Mouse (Mus musculus) heart, postnatal 0 days (tissue): Measurements from ENCODE around the gene Npas3. TPM values are rescaled to one million over a fixed set of nuclear protein-coding genes. Genes with fewer than 3 reads are reported as not detected.

Experiments
- ATAC-seq: fragments of 200-750 bp; cut with Nextera tagmentation; 2 replicates; pipeline ENCODE4 v1.8.0; 2017; ENCODE audit warnings: low read depth, moderate number of reproducible peaks, moderate library complexity; ENCODE audit not compliant: insufficient read depth
- DNase-seq: peaks from one replicate; pipeline ENCODE4 v3.0.0-alpha.2; 2016; ENCODE audit warnings: low spot score
- H3K27ac ChIP-seq: fragments of 300-500 bp; sonication (generic); 2 replicates; pipeline ENCODE4 v1.5.1; 2014; ENCODE audit warnings: low read depth, mild to moderate bottlenecking
- H3K27me3 ChIP-seq: fragments of 300-500 bp; sonication (generic); 2 replicates; pipeline ENCODE4 v1.6.1; 2014; ENCODE audit warnings: low read length, mixed read lengths; ENCODE audit not compliant: control insufficient read depth, insufficient read depth
- H3K36me3 ChIP-seq: fragments of 300-500 bp; sonication (generic); replicated peaks from 2 replicates; pipeline ENCODE4 v1.6.1; 2014; ENCODE audit warnings: low read length, mixed read lengths; ENCODE audit not compliant: control insufficient read depth, insufficient read depth
- H3K4me1 ChIP-seq: fragments of 300-500 bp; sonication (generic); 2 replicates; pipeline ENCODE4 v1.6.1; 2014; ENCODE audit warnings: antibody characterized with exemption; ENCODE audit not compliant: control insufficient read depth, insufficient read depth
- H3K4me2 ChIP-seq: fragments of 300-500 bp; sonication (generic); 2 replicates; pipeline ENCODE4 v1.6.1; 2014; ENCODE audit warnings: low read depth, mild to moderate bottlenecking, low read length, moderate library complexity
- H3K4me3 ChIP-seq: fragments of 300-500 bp; sonication (generic); 2 replicates; pipeline ENCODE4 v1.5.1; 2014; ENCODE audit warnings: low read depth, low read length
- H3K9ac ChIP-seq: fragments of 300-500 bp; sonication (generic); replicated peaks from 2 replicates; pipeline ENCODE4 v1.6.1; 2014; ENCODE audit warnings: low read depth, low read length, mixed read lengths
- H3K9me3 ChIP-seq: fragments of 300-500 bp; sonication (generic); replicated peaks from 2 replicates; pipeline ENCODE4 v1.6.1; 2016; ENCODE audit warnings: low read length; ENCODE audit not compliant: control insufficient read depth
- CTCF ChIP-seq: IDR thresholded peaks from 2 replicates; pipeline ENCODE4 v1.5.1; 2016; ENCODE audit warnings: antibody characterized with exemption, control low read depth, low read depth
- EP300 ChIP-seq: IDR thresholded peaks from 2 replicates; pipeline ENCODE4 v1.6.1; 2016; ENCODE audit warnings: antibody characterized with exemption, low read depth
- WGBS: fragments of 180-500 bp; shearing (Covaris S2); extraction: QIAGEN DNeasy Blood & Tissue Kit; methylation state at CpG from one replicate; pipeline ENCODE4 v1.1.7; 2014; 5-methylcytosine and 5-hydroxymethylcytosine counted together
- polyA plus RNA-seq: library from polyadenylated mRNA; unstranded; fragments of >200 nt; fragmentation: Nextera tagmentation; extraction: Ambion mirVana; gene quantifications from 2 replicates; pipeline ENCODE4 v1.2.1, GENCODE M21; 2015
- total RNA-seq: library from RNA; depleted of rRNA; stranded (reverse); fragments of >200 nt; gene quantifications from 2 replicates; pipeline ENCODE4 v1.2.3, GENCODE M21; 2014; ENCODE audit warnings: low replicate concordance

Npas3 gene
- total and polyA plus RNA-seq, 2 experiments from 2014 or later: 0.50 to 0.61 TPM

DNA sequence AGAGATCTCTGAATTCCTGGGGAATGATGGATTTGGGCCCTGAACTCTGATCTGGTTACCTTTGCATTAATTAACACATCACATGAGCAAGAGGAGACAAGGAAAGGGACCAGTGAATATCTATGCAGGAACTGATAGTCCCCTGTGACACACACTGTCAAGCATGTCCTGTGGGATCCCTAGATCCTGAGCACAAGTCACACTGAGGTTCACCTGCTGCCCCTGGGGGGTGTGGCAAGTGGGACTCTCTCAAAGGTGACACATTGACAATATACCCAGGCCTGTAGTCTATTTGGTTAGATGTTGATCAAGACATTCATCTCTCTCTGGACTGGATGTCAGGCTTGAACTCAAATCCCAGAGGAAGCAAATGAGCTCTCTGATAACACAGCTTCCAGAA, 576.8 kb downstream of the Npas3 start:
- no peaks in the 10 kb centered on the region for H3K27me3 ChIP-seq
- no peaks in the 10 kb centered on the region for H3K9me3 ChIP-seq
- H3K4me1 ChIP-seq: no peaks in the 10 kb centered on the region
- no peak overlapping the region for H3K9ac ChIP-seq
- no peak overlapping the region for H3K4me2 ChIP-seq
- DNase-seq (no peak), ATAC-seq (no peak)
- H3K36me3 ChIP-seq: no peaks in the 10 kb centered on the region
- H3K27ac ChIP-seq: no peak overlapping the region
- no peak for TF ChIP-seq CTCF
- no peak for TF ChIP-seq EP300
- H3K4me3 ChIP-seq: no peak overlapping the region

DNA sequence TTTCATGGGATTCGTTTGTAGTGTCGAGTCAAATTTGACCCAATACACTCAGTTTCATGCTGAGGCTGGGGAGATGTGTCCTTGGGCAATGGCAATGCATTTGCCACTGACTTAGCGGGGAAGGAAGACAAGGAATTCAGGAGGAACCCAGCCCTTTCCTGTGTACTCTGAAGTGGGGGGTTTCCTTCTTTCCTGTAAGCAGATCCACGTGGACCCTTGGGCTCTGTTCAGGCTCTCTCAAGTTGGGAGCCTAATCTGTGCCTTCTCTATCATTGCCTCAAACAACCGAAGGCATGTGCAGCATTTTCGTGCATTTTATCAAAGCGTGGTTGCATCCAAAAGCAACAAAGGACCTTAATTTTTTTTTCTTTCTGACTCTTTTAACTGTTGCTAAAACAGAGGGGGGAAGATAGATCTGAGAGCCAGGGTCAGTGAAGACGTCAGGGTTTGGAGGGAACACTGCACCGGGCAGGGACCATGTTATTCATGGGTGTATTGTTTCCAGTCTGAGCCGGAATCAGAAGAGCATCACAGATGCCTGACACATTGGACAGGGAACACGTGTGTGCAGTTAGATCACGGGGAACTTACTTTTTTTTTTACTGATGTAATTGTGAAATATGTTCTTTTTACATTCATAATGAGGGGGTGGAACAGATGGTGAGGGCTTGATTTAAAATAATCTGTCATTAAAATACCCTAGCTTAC, 577.6 kb downstream of the Npas3 start:
- H3K36me3 ChIP-seq: no peaks in the 10 kb centered on the region
- H3K4me1 ChIP-seq: no peaks in the 10 kb centered on the region
- no peak overlapping the region for H3K4me3 ChIP-seq
- WGBS: 47% methylated on average over 12 of the region's 12 CpGs
- DNase-seq (peak; percentile 52), ATAC-seq (peak; percentile 83)
- H3K9ac ChIP-seq: no peak overlapping the region
- no peak for TF ChIP-seq CTCF
- TF ChIP-seq EP300: no peak
- no peaks in the 10 kb centered on the region for H3K9me3 ChIP-seq
- no peak overlapping the region for H3K4me2 ChIP-seq
- 0 out of 2 replicates have a peak overlapping the region, but pooled peaks have one; percentile 32 for H3K27ac ChIP-seq
- H3K27me3 ChIP-seq: no peaks in the 10 kb centered on the region

DNA sequence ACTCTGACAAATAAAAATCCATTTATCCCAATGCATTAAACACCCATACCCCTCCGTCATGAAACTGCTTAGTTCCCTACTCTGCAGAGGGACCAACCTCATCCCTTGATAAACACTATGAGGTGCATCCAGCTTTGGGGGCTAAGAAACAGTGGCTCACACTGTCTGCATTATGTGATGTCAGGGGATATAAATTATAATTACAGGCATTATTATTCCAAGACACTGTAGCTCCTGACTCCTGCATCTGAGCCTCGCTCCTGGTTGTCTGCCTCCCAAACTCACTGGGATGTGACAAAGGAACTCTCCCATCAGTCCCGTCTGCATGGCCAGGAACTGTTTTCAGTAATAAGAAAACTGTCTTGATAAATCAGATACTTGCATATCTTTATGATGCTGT, 578.3 kb downstream of the Npas3 start:
- Histone ChIP-seq H3K4me3 (no peak overlapping the region), H3K27me3 (no peaks in the 10 kb centered on the region), H3K4me1 (no peaks in the 10 kb centered on the region), H3K36me3 (no peaks in the 10 kb centered on the region), H3K9ac (no peak overlapping the region), H3K27ac (no peak overlapping the region), H3K4me2 (no peak overlapping the region), H3K9me3 (no peaks in the 10 kb centered on the region)
- ATAC-seq (no peak), DNase-seq (no peak)
- 71% methylated on average over 3 of the region's 3 CpGs for WGBS
- TF ChIP-seq EP300 (no peak), CTCF (no peak)

DNA sequence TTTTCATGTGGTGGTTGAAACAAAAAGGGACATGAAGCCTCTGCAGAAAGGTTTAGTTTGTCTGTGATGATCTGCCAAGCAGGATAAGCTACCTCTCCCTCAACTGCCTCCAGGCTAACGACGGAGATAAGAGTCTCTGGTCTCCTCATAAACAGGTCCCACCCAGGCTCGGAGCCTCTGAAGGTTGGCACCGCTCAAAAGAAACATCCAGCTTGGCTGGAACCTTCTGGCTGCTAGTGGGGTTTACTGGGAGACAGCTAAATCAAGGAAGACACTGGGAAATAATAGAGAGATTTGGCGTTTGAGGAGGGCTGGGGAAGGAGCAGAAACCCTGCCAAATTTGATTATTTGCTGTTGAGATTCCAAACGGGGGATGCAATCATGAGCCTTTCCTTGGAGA, 584.1 kb downstream of the Npas3 start:
- H3K27me3 ChIP-seq: no peaks in the 10 kb centered on the region
- no peak overlapping the region for H3K9ac ChIP-seq
- H3K9me3 ChIP-seq: no peaks in the 10 kb centered on the region
- 39% methylated on average over 6 of the region's 6 CpGs for WGBS
- TF ChIP-seq EP300: no peak
- TF ChIP-seq CTCF: no peak
- no peak overlapping the region for H3K27ac ChIP-seq
- ATAC-seq (no peak), DNase-seq (no peak)
- no peak overlapping the region for H3K4me2 ChIP-seq
- no peaks in the 10 kb centered on the region for H3K36me3 ChIP-seq
- no peaks in the 10 kb centered on the region for H3K4me1 ChIP-seq
- H3K4me3 ChIP-seq: no peak overlapping the region

DNA sequence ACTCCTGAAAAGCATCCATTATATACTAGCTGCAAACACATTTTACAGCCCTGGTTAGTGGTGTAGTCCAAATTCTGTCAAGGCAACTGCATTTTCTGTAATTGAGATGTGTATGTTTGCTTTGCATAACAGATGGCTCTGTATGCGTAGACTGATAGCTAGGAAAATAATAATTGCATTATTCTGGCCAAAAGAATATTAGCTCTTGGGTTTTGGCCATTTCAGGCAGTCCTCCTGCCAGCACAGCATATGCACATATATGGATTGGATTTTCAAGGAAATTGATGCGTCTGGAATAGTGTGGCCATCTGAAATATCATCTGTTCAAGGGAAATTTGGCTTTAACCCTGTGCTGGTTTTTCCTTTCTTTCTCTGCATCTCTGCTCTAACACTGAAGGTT, 584.9 kb downstream of the Npas3 start:
- no peak overlapping the region for H3K27ac ChIP-seq
- ATAC-seq (no peak), DNase-seq (no peak)
- no peak overlapping the region for H3K9ac ChIP-seq
- H3K27me3 ChIP-seq: no peaks in the 10 kb centered on the region
- no peaks in the 10 kb centered on the region for H3K4me1 ChIP-seq
- H3K4me2 ChIP-seq: no peak overlapping the region
- WGBS: 77% methylated on average over 2 of the region's 2 CpGs
- H3K9me3 ChIP-seq: no peaks in the 10 kb centered on the region
- no peak overlapping the region for H3K4me3 ChIP-seq
- TF ChIP-seq CTCF: no peak
- no peak for TF ChIP-seq EP300
- no peaks in the 10 kb centered on the region for H3K36me3 ChIP-seq

DNA sequence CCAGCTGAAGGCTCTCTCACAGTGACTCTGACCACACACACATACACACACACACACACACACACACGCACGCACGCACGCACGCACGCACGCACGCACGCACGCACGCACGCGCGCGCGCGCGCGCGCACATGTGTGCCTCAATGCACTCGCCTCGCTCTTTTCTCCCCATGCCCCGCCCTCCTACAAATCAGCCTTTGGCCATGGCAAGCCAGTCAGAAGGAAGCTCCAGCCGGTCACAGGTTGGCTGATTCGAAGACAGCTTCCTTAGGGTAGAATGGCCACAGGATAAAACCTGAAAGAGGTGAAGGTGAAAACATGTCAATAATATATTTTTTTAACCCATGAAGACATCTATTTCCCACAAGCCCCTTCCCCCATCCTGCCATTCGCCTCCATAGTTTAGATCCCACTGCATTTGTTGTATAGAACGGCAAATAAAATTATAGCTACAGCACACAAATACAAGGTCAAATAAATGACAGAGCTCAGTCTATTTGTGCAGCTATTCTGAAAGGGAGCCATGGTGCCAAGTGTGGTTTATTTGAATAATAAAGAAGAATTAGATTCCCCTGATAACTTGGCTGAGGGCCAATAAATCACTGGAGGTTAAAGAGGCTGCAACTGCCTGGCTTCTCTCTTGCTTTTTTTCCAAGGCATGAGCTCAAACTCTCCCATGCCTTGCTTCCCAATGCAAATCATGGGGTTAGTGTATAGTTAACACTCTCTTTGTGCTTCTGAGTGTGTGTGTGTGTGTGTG, 587.7 kb downstream of the Npas3 start:
- no peak overlapping the region for H3K27ac ChIP-seq
- H3K36me3 ChIP-seq: no peaks in the 10 kb centered on the region
- no peak overlapping the region for H3K9ac ChIP-seq
- H3K4me1 ChIP-seq: no peaks in the 10 kb centered on the region
- H3K27me3 ChIP-seq: no peaks in the 10 kb centered on the region
- H3K4me3 ChIP-seq: no peak overlapping the region
- 81% methylated on average over 27 of the region's 27 CpGs for WGBS
- TF ChIP-seq EP300 (no peak), CTCF (no peak)
- ATAC-seq (no peak), DNase-seq (no peak)
- no peaks in the 10 kb centered on the region for H3K9me3 ChIP-seq
- no peak overlapping the region for H3K4me2 ChIP-seq
